Mouse (Mus musculus) lung, postnatal 0 days (tissue): ENCODE results near the gene Cltc.

ENCODE experiments used
- CTCF ChIP-seq: IDR thresholded peaks from 2 replicates; pipeline ENCODE4 v1.5.1; 2016; ENCODE audit warnings: antibody characterized with exemption, mild to moderate bottlenecking
- EP300 ChIP-seq: IDR thresholded peaks from 2 replicates; pipeline ENCODE4 v1.6.1; 2016; ENCODE audit warnings: antibody characterized with exemption, mild to moderate bottlenecking, control low read depth

DNA sequence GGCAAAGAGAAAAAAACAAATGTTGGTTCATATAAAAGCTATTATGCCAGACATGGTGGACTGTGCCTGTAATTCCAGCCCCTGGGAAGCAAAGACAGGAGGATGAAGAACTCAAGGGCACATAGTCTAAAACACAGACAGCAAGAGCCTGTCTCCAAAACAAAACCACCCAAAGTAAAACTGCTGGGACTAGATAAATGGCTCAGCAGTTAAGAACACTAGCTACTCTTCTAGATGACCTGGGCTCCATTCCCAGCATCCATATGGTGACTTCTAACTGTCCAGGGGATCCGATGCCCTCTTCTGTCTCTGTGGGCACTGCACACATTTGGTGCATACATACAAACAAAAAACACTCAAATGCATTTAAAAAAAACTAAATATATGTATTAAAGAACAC, 6.4 kb downstream of the Cltc start:
- TF ChIP-seq EP300 (no peak), CTCF (no peak)
